Mouse (Mus musculus): ENCODE results near the gene Osbpl11.
"Not testable (repeated sequence)": the region's sequence is repeated elsewhere in the genome, so short reads cannot be mapped to it uniquely, and the experiment has no call there.

Osbpl11 gene

DNA sequence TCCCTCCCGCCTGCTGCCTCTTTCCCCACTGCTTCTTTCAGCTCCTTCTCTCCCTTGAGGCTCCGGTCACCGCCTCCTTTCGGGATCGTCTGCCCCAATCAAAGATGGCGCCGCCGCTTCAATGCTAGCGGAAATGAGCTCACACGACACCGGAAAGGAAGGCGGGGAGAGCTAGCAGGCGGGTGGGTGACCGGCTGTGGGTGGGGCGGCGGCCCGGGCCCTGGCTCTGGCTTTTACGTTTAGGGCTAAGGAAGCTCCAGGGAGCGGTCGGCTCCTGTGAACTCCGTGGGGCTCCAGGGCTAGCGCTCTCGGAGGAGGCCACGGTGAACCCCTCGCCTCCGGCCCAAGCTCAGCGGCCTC, at the start of gene Osbpl11:
Gene Osbpl11, plus strand, starts transcription at position 171 of the 360 bp plus-strand sequence.
- DNase-seq: peak; percentile 95

- DNase-seq: no peak
Measured at GRCm38 (mm10) chr16:33135167-33135566, 49.7 kb upstream of the Osbpl11 start.

GRCm38 (mm10) chr16:33139061-33139460, 45.8 kb upstream of the Osbpl11 start:
- DNase-seq: not testable (repeated sequence)

- no peak for DNase-seq
Measured at GRCm38 (mm10) chr16:33141758-33142280, 43.1 kb upstream of the Osbpl11 start.

GRCm38 (mm10) chr16:33143452-33143851, 41.4 kb upstream of the Osbpl11 start:
- no peak for DNase-seq

- no peak for DNase-seq
Measured at GRCm38 (mm10) chr16:33146185-33146584, 38.7 kb upstream of the Osbpl11 start.

- DNase-seq: no peak
Measured at GRCm38 (mm10) chr16:33148135-33148534, 36.7 kb upstream of the Osbpl11 start.

DNA sequence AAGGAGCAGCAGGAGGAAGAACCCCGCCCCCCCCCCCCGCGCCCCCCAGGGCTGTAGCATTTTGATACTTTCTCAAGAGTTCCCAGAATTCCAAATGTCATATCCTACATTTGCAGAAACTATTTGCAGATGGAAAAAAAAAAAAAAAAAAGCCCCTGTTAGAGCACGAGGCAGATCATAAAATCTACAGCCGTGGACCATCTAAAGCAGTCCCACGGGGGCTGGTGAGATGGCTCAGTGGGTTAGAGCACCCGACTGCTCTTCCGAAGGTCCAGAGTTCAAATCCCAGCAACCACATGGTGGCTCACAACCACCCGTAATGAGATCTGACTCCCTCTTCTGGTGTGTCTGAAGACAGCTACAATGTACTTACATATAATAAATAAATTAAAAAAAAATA, 34.0 kb upstream of the Osbpl11 start:
- not testable (repeated sequence) for DNase-seq

DNA sequence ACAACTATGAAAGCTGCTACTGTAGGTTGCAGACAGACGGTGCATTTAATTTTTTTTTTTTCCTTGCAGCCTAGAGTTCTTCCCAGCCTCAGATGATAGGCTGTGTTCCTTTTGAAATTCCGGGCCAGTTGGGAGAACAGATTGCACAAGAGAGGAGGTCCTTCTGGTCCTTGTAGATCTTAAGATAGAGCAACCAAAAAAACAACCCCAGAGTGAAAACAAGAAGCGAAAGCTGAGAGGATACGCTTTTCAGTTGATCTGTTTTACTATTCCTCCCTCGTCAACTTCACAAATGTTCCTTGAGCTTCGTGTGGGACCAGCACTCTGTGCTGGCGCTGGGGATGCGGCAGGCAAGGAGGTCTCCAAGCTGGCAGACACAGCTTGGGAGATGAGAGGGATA, 33.3 kb upstream of the Osbpl11 start:
- DNase-seq: peak; percentile 88

- no peak for DNase-seq
Measured at GRCm38 (mm10) chr16:33154992-33155391, 29.9 kb upstream of the Osbpl11 start.

- no peak for DNase-seq
Measured at GRCm38 (mm10) chr16:33158006-33158405, 26.9 kb upstream of the Osbpl11 start.

DNA sequence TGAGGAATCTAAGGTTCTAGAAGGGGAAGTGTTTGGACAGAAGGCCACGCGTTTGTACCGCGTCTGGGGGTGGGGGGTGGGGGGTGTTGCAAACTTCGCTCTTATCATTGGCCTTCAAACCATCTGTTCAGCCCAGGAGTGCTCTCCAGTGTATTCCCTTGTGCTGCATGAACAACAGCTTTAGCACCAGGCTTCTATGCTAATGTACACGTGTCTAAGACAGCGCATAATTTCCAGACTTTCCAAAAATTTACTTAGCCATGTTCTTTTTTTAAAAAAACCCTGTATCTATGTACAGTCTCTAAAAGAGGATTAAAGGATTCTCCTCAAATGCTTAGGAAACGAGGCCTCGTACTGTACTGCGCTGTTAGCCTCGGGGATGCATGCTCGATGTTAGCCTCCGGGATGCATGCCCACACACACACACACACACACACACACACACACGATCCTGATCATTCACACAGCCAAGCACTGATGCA, 26.2 kb upstream of the Osbpl11 start:
- no peak for DNase-seq

- DNase-seq: no peak
Measured at GRCm38 (mm10) chr16:33159363-33159762, 25.5 kb upstream of the Osbpl11 start.

DNA sequence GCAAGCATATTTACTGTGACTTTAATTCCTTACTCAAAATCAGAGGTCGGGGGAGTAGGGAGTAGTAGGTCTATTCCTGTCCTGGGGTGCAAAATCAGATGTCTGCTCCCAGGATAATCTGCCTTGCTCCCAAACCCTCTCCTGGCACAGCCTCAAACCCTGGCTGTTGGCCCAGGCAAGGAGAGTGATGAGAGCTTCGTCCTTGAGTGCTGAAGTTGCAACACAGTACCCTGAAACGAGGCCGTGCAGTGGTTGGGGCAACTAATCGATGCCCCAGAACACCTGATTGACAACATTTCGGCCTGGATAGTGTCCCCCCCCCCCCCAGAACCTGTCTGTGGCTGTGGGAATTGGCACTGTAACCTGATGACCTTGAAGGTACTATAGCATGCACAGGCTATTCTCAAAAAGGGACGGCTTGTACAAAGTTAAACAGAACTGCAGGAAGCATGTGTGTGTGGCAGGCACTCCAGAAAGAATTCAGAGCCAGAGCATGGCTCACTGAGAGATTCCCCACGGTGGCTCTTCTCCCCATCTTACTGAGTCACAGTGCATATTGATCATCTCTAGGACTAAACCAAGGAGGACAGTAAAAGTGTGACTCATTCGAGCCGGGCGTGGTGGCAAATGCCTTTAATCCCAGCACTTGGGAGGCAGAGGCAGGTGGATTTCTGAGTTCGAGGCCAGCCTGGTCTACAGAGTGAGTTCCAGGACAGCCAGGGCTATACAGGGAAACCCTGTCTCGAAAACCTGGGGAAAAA, 21.4 kb upstream of the Osbpl11 start:
- no peak for DNase-seq

DNA sequence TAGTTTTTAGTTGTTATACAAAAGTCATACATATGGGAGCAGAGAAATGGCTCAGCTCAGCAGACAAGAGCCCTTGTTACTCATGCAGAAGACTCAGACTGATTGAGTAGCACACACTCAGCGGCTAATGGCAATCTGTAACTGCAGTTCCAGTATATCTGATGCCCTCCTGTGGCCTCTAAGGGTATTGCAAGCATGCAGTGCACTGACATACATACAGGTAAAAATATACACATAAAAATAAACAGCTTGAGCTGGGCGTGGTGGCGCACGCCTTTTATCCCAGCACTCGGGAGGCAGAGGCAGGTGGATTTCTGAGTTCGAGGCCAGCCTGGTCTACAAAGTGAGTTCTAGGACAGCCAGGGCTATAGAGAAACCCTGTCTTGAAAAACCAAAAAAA, 18.6 kb upstream of the Osbpl11 start:
- not testable (repeated sequence) for DNase-seq

- no peak for DNase-seq
Measured at GRCm38 (mm10) chr16:33167537-33167936, 17.3 kb upstream of the Osbpl11 start.

DNA sequence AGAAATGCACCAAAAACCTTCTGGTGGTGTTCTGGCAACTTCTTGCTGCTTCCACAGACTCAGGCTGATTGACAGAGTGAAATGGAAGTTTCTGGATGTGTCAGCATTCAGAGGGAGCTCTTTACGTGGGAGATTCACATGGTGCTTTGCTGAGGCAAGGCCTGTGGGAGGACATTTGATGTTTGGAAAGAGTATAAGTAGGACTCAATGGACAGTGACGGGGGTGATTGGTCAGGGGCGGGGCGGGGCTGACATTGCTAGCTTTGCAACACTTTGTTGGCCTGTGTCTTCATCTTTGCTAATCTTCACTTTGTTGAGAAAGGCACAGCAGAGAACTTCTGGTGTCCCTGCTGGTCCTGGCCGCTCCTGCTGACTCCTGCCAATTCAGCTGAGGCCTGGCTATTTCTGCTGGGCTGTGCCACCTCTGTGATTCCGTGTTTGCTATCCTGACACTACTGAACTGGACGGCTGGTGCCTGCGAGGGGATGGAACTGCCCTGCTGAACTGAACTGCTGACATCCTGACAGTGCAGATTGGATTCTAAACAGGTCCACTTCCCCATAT, 15.3 kb upstream of the Osbpl11 start:
- DNase-seq: no peak

GRCm38 (mm10) chr16:33170716-33171587, 13.9 kb upstream of the Osbpl11 start:
- DNase-seq: no peak

DNA sequence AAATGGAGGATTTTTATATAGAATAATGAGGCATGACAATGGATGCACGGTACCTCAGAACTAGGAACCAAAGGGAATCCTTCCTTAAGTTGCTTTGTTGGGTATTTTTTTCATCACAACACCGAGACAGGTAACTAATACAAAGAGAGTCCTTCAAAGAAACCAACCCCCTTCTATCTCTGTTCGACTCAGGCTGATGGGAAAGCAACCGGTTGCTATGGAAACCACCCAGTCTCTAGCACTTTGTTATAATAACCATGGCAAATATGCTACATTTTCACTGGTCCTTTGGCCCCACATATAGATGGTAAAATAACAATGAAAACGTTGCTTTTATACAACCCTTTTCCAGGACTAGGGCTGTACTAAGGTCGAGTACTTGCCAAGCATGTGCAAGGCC, 13.1 kb upstream of the Osbpl11 start:
- DNase-seq: no peak

- DNase-seq: no peak
Measured at GRCm38 (mm10) chr16:33173151-33173550, 11.7 kb upstream of the Osbpl11 start.

DNA sequence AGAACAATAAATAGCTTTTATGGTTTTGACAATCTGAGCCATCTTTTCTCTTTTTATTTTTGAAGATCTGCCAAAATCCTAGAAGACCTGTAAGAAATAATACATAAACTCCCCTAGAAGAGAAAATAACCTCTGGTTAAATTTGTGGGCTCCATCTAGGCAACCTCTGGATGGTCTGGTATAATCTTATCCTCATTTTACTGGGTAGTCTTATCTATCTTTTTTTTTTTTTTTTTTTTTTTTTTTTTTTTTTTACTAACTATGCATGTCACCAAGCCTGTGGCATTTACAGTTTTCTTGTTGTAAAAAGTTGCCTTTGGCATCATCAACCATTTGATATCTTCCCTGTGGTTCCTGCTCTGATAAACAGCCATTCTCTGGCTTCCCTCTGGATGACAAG, 10.2 kb upstream of the Osbpl11 start:
- no peak for DNase-seq

- not testable (repeated sequence) for DNase-seq
Measured at GRCm38 (mm10) chr16:33176831-33177230, 8.0 kb upstream of the Osbpl11 start.

- no peak for DNase-seq
Measured at GRCm38 (mm10) chr16:33177722-33178121, 7.1 kb upstream of the Osbpl11 start.
